Mouse (Mus musculus): ENCODE measurements at regions not wholly inside any gene's neighbourhood (a gene's known extent, or its start where the extent isn't known, plus 50 kb on each side); places are given as distances from the start of the nearest gene placed in this dataset.

- H3K4me1 ChIP-seq (ENCODE audit: control insufficient read depth in 2 of 2, insufficient read depth in 2 of 2, low read length in 2 of 2, poor library complexity in 1 of 2) = peaks cover 0 to 4% of the 10 kb centered on the region in 2 experiments; a peak in 1 of 4 replicates
- TF ChIP-seq ZNF384 (IDR thresholded peaks at IDR 0.05; ENCODE audit: low read depth, low read length) (no peak), MAFK (IDR thresholded peaks at IDR 0.05; ENCODE audit: insufficient read depth, low read depth, low read length) (no peak), CHD2 (IDR thresholded peaks at IDR 0.05; ENCODE audit: low read depth, low read length) (no peak), HCFC1 (IDR thresholded peaks at IDR 0.05; ENCODE audit: borderline replicate concordance, insufficient read depth, low read length) (no peak)
- no peak overlapping the region for H3K4me3 ChIP-seq (ENCODE audit: insufficient read depth in 1 of 2, low read depth in 1 of 2, low read length in 2 of 2, poor library complexity in 1 of 2, severe bottlenecking in 1 of 2)
- no peak overlapping the region for H3K9ac ChIP-seq (ENCODE audit: insufficient read depth, low read depth, low read length, poor library complexity, severe bottlenecking)
- H3K27ac ChIP-seq (ENCODE audit: insufficient read depth, low read depth, low read length, poor library complexity, severe bottlenecking) = no peak overlapping the region
- no peak for DNase-seq (ENCODE audit: low read depth, low spot score)
- no peaks in the 10 kb centered on the region for H3K9me3 ChIP-seq (ENCODE audit: control insufficient read depth, insufficient read depth, low read depth, low read length)
- in situ Hi-C loops (cut with MboI; ENCODE audit: low sequenced_read_pairs in 2 of 2, unreplicated experiment in 2 of 2) = no loop called here
- no peaks in the 10 kb centered on the region for H3K36me3 ChIP-seq (ENCODE audit: control insufficient read depth, insufficient read depth, low read length, poor library complexity, severe bottlenecking)
These were observed 105.3 kb upstream of the Cmc1 start for GRCm38 (mm10) chr9:118255200-118255733.

- DNase-seq (ENCODE audit: low read depth, low spot score) = peak; percentile 40
- peaks cover 0 to 4% of the 10 kb centered on the region in 2 experiments; a peak in 1 of 4 replicates for H3K4me1 ChIP-seq (ENCODE audit: control insufficient read depth in 2 of 2, insufficient read depth in 2 of 2, low read length in 2 of 2, poor library complexity in 1 of 2)
- H3K27ac ChIP-seq (ENCODE audit: insufficient read depth, low read depth, low read length, poor library complexity, severe bottlenecking) = no peak overlapping the region
- no peaks in the 10 kb centered on the region for H3K9me3 ChIP-seq (ENCODE audit: control insufficient read depth, insufficient read depth, low read depth, low read length)
- H3K36me3 ChIP-seq (ENCODE audit: control insufficient read depth, insufficient read depth, low read length, poor library complexity, severe bottlenecking) = no peaks in the 10 kb centered on the region
- in situ Hi-C loops (cut with MboI; ENCODE audit: low sequenced_read_pairs in 2 of 2, unreplicated experiment in 2 of 2) = no loop called here
- TF ChIP-seq ZNF384 (IDR thresholded peaks at IDR 0.05; ENCODE audit: low read depth, low read length) = no peak
- TF ChIP-seq HCFC1 (IDR thresholded peaks at IDR 0.05; ENCODE audit: borderline replicate concordance, insufficient read depth, low read length) = no peak
- no peak overlapping the region for H3K4me3 ChIP-seq (ENCODE audit: insufficient read depth in 1 of 2, low read depth in 1 of 2, low read length in 2 of 2, poor library complexity in 1 of 2, severe bottlenecking in 1 of 2)
- H3K9ac ChIP-seq (ENCODE audit: insufficient read depth, low read depth, low read length, poor library complexity, severe bottlenecking) = no peak overlapping the region
These were observed 105.8 kb upstream of the Cmc1 start for GRCm38 (mm10) chr9:118255751-118256266.

GRCm38 (mm10) chr9:118266298-118266697 lies 116.3 kb upstream of the Cmc1 start:
- in situ Hi-C loops (cut with MboI; ENCODE audit: low sequenced_read_pairs in 2 of 2, unreplicated experiment in 2 of 2) = no loop called here
- Histone ChIP-seq H3K4me1 (ENCODE audit: control insufficient read depth in 2 of 2, insufficient read depth in 2 of 2, low read length in 2 of 2, poor library complexity in 1 of 2) (no peaks in the 10 kb centered on the region; a peak in 1 of 4 replicates), H3K9me3 (ENCODE audit: control insufficient read depth, insufficient read depth, low read depth, low read length) (no peaks in the 10 kb centered on the region), H3K36me3 (ENCODE audit: control insufficient read depth, insufficient read depth, low read length, poor library complexity, severe bottlenecking) (no peaks in the 10 kb centered on the region), H3K27ac (ENCODE audit: insufficient read depth, low read depth, low read length, poor library complexity, severe bottlenecking) (no peak overlapping the region), H3K9ac (ENCODE audit: insufficient read depth, low read depth, low read length, poor library complexity, severe bottlenecking) (no peak overlapping the region), H3K4me3 (ENCODE audit: insufficient read depth in 1 of 2, low read depth in 1 of 2, low read length in 2 of 2, poor library complexity in 1 of 2, severe bottlenecking in 1 of 2) (no peak overlapping the region)
- TF ChIP-seq CHD2 (IDR thresholded peaks at IDR 0.05; ENCODE audit: low read depth, low read length) = no peak
- no peak for TF ChIP-seq ZNF384 (IDR thresholded peaks at IDR 0.05; ENCODE audit: low read depth, low read length)
- TF ChIP-seq ZC3H11A (IDR thresholded peaks at IDR 0.05; ENCODE audit: borderline replicate concordance, low read depth, low read length) = no peak
- no peak for TF ChIP-seq MAFK (IDR thresholded peaks at IDR 0.05; ENCODE audit: insufficient read depth, low read depth, low read length)
- TF ChIP-seq HCFC1 (IDR thresholded peaks at IDR 0.05; ENCODE audit: borderline replicate concordance, insufficient read depth, low read length) = no peak
- no peak for DNase-seq (ENCODE audit: low read depth, low spot score)

- H3K36me3 ChIP-seq (ENCODE audit: control insufficient read depth, insufficient read depth, low read length, poor library complexity, severe bottlenecking) = no peaks in the 10 kb centered on the region
These were observed 121.7 kb upstream of the Cmc1 start for GRCm38 (mm10) chr9:118271681-118272080.

More at GRCm38 (mm10) chr9:118271681-118272080, 121.7 kb upstream of the Cmc1 start:
- H3K4me1 ChIP-seq (ENCODE audit: control insufficient read depth in 2 of 2, insufficient read depth in 2 of 2, low read length in 2 of 2, poor library complexity in 1 of 2) = no peaks in the 10 kb centered on the region
- in situ Hi-C loops (cut with MboI; ENCODE audit: low sequenced_read_pairs in 2 of 2, unreplicated experiment in 2 of 2) = no loop called here
- TF ChIP-seq ZNF384 (IDR thresholded peaks at IDR 0.05; ENCODE audit: low read depth, low read length) (no peak), ZC3H11A (IDR thresholded peaks at IDR 0.05; ENCODE audit: borderline replicate concordance, low read depth, low read length) (no peak), HCFC1 (IDR thresholded peaks at IDR 0.05; ENCODE audit: borderline replicate concordance, insufficient read depth, low read length) (no peak), MAFK (IDR thresholded peaks at IDR 0.05; ENCODE audit: insufficient read depth, low read depth, low read length) (no peak), CHD2 (IDR thresholded peaks at IDR 0.05; ENCODE audit: low read depth, low read length) (no peak)
- no peak overlapping the region for H3K4me3 ChIP-seq (ENCODE audit: insufficient read depth in 1 of 2, low read depth in 1 of 2, low read length in 2 of 2, poor library complexity in 1 of 2, severe bottlenecking in 1 of 2)
- no peak for DNase-seq (ENCODE audit: low read depth, low spot score)
- H3K27ac ChIP-seq (ENCODE audit: insufficient read depth, low read depth, low read length, poor library complexity, severe bottlenecking) = no peak overlapping the region
- no peak overlapping the region for H3K9ac ChIP-seq (ENCODE audit: insufficient read depth, low read depth, low read length, poor library complexity, severe bottlenecking)
- no peaks in the 10 kb centered on the region for H3K9me3 ChIP-seq (ENCODE audit: control insufficient read depth, insufficient read depth, low read depth, low read length)
